Mouse (Mus musculus) MN1 (cell line): ENCODE results near the gene Stoml2.

Source experiments
- DNase-seq: peaks from one replicate; pipeline ENCODE4 v3.0.0-alpha.2; 2016; ENCODE audit warnings: low spot score

The Stoml2 gene

DNA sequence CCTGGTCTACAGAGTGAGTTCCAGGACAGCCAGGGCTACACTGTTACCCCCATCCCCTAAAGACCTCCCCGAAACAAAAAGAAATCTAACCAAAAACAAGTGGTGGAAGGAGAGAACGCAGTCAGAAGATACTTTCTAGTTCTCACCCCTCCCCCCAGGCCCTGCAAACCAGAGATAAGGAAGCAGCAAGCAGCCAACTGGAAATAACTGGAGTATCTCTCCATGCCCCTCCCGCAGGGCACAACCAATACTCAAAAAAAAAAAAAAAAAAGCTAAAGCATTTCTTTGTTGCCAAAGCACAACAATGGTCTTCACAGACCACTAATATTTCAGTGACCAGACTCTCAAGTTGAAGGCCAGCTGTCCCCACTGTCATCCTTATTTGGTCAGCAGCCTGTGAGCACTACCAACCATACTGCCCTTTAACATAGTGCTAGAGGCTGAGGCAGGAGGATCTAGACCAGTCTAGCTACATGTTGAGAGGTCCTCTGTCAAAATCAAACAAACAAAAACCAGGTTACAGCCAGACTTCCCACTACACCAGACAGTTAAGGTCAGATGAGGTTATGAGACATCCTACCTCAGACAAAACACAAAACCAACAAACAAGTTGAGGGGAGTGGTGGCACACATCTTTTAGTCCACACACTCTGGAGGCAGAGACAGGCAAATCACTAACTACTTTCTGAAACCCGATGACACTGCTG, 6.5 kb upstream of the Stoml2 start:
- DNase-seq, result no peak

DNA sequence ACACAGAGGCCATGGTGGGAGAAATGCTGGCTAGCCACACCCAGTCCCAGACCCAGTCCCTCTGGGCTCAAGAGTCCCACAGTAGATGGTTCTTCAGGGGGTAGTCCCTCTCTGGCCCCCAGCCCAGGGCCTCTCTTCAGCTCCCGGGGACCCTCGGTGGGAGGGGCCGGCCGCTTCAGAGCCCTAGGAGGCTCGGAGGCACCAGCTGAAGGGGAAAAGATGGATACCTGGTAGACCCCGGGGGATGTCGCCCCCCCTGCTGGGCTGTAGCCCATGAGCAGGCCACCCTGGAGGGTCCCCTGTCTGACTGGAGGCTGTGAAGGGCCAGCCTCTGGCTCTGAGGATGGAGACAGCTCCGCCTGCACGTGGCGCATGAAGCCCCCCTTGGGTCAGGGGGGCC, 4.8 kb upstream of the Stoml2 start:
- DNase-seq, result no peak

DNA sequence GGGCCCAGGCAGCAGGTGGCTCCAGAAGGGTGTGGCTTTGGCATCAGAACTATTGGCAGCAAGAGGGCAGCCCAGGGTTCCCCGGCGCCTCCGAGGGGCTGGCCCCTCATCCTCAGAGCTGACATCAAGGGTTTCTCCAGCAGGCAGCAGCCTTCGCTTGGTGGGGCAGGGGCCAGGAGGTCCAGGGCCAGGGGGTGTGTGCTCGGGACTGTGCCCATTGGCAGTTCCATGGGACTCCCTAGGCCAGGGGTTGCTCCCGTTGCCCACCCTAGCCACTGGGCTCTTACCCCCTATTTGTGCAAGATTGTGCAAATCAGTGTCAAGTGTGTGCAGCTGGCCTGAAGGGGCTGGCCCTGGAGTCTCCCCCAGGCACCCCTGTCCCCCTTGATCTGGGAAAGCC, 4.3 kb upstream of the Stoml2 start:
- no peak for DNase-seq

DNA sequence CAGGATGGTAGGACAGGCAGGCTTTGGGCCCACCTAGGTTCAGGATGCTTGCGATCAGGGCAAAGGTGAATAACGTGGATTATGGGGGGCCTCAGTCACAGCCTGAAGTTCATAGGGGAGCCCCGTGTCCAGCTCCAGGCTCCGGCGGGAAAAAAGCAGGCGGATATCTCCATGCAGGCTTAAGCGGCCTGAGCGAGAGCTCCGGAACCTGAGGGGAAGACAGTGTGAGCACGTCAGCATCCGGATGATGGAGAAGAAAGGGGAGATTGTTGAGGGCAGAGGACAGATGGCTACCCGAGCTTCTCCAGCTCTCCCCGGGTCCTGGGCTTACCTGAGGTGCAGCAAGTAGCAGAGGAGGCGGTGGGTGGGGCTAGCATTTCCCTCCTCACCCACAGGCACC, 2.0 kb upstream of the Stoml2 start:
- DNase-seq, result no peak

DNA sequence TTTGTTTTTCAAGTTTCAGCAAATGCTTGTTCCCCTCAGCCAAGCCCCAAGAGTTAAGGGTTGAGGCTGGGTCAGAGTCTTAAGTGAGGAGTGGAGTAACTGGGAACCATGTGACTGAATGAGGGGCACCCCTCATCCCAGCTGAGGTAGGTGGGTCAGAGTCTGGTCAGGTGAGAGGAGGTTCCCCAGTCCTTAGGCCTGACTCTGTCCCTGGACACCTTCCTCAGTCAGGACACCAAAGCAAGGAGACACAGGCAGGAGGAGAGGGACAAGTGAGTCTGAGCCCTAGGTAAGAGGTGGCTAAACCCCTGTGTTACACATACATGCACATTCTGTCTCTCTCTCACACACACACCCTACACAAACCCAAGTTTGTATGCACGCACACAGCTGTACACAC, 991 bp upstream of the Stoml2 start:
- DNase-seq, result no peak

DNA sequence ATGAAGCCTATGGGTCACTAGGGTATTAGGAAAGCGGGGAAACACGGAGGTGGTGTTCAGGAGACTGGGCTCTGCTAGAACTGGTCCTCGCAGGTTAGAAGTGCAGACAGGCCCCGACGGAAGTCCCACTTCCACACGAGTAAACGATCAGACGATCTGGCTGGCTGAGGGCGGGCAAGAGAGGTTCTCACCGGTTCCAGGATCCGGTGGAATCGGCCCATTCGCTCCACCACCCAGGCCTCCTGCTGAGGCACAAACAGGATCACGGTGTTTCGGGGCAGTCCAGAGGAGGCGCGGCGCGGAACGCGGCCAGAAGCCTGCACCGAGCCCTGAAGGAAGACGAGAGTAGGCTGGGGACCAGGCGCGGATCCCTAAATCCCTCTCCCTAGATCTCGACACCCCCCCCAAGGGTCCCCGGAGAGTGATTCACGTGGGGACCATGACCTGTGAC, 705 bp downstream of the Stoml2 start:
- DNase-seq, result peak; percentile 44

DNA sequence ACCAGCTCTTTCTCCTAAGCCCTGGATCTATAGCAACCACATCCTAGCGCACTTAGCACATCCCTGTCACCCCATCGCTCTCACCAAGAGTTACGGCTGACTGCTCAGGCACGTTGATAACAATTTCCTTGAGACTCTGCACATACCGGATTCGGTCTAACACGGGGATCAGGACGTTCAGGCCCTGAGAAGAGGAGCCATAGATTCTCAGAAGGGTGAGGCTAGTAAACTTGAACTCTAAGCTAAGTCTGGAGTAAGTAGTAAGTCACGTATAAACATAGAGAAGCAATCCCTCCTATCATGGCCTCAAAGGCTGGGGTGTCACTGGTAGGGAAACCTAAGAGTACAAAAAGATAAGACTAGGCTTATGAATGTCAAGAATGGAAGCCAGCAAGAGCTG, 1.2 kb downstream of the Stoml2 start:
- DNase-seq, result no peak

DNA sequence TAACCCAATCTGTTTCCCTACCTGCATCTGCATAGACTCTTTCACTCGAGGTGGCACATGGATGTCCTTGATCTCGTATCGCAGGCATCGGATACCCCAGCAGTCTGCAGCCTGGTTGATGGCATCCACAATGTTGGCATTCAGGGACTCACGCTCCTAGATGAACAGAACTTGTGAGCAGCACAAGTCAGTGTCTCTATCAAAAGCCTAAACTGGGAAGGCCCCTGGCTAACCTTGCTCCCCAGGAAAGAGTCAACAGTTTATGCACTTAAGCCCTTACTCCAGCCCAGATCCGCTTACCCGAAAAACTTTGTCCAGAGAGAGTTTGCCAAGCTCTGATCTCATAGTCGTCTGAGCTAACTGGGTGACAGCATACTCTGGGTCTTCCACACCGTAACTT, 1.8 kb downstream of the Stoml2 start:
- DNase-seq, result no peak

DNA sequence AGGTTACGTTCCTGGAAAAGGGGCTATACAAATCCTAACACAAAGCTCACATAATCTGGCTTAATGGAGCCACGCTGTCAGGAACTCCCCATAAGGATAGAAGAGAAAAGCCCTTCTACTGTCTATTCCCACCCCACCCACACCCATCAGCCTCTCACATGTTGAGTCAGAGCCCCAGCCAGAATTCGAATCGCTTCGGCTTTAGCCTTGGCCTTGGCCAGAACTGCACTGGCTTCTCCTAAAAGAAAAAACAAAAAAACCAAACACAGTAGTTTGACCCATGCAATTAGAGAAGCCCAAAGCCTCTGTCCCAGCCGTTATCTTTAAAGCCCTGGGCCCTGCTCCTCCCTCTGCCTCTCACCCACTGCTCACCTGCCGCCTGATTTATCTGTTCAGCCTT, 2.4 kb downstream of the Stoml2 start:
- no peak for DNase-seq

DNA sequence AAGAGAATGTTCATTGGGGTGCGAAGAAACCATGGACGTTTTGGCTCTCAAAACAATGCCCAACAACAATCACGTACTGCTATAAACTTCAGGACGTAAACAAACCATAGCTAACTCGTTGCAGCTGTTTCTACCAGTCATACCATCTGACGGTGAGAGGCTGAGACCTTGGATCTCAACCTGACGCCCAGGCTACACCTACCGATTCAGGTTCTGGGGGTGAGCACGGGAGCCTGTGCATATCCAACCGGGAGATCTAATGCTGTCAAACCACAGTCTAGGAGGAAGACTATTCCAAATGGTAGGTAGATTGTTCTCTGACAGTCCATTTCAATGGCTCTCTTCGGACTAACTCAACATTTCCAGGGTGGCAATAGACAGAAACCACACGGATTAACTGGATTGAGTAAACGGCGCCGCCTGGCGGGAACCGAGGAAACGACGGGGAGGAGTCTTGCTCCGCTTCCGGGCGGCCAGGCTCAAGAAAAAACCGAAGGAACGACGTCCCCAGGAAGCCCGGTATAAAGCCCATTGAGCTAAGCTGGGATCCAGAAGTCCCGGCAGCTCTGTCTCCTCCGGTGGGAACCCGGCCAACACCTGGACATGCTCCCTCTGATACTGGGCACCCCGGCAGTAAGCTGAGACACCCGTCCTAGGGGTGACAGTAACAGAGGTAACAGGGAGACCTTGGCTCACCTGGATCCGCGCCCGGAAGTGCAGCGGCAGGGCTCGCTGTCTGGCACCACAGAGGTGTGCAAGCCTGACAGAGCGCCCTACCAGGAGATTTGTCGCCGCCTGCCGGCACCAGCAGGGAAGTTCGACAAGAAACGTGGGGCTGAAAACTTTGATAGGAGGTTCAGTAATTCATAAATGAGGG, 6.2 kb downstream of the Stoml2 start, which contains the start of gene Pigo:
TSS of gene Pigo (minus strand) at position 736 of the 877 bp plus-strand sequence.
- DNase-seq, result peak; percentile 84

DNA sequence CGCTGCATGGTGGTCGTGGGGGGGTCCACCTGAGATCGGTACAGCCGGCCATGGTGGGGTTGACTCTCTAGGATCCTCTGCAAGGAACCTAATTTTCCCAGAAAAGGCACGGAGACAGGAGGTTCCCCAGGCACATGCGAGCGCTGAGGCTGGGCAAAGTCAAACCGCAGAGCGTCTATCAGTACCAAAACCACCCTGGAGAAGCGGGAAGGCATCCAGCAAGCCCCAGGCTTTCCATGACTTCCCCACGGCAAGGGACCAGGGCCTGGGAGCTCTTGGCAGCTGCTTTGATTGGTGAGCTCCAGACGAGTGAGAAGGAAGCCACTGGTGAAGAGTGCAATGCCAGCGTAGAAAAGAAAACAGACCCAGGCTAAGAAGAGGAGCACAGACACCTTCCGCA, 6.8 kb downstream of the Stoml2 start:
- no peak for DNase-seq

DNA sequence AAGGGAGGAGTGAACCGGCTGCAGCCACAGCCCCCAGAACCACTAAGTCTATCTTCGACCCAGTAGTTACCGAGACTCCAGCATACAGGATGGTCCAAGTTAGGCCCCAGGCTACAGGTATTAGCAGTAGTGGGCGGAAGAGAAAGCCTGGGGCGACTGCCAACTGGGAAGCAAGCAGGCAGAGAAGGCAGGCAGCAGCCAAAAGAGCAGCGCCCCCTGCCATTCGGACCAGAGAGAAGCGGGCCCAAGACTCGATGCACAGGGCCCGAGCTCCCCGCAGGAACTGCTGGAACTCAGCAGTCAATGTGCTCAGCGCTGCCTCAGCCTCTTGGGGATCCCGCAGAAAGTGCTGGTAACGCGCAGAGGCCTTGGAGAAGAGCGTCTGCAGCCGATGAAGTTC, 10.2 kb downstream of the Stoml2 start:
- no peak for DNase-seq

DNA sequence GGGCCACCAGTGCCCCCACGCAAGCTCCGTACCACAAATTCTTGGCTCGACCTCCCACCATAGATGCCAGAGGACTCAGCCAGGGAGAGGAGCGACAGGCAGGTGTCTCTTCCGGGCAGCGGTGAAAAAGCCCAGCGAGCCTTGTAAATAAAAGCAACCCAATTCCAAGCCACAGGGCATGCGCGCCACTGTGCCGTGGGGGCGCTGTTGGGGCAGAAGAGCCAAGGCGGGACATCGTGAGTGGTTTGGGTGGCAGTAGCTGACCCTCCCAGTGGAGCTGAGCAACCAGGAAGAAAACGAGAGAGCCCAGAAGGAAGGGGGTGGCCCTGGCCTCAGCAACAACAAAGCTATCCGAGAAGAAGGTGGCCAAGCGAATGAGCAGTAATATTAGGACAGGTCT, 10.6 kb downstream of the Stoml2 start:
- no peak for DNase-seq

DNA sequence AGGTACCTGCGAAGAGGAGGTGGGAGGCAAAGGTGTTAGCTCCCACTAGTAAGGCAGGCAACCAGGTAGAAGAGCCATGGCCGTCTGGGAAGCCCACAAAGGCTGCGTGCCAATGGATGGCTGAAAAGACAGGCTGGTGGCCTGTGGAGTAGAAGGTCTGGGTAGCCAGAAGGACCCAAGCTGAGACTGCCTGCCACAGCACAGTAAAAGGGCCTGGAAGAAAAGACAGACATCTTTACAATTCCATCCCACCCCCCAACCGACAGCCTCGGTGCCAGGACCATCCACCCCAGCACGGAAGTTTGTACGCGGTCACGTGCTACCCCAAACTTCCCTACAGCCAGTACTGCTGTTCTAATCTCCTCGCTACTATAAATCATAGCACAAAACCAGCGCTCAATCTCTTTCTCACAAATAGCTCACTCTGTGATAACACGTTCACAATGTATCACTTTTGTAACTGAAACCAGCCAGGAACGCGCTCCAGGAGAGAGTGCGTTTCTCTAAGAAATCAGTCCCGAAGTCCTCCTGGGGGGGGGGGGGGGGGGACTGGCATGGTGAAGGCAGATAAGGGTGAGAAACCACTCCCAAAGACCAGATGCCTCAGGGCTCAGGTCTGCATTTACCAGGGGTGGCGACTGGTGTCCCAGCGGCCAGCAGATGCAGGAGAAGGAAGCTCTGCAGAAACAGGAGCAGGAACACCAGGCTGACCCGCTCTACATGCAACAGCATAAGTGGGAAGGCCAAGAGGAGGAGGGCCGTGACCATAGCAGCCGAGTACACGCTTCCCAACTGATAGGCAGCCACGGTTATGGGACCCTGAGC, 11.7 kb downstream of the Stoml2 start:
- no peak for DNase-seq

DNA sequence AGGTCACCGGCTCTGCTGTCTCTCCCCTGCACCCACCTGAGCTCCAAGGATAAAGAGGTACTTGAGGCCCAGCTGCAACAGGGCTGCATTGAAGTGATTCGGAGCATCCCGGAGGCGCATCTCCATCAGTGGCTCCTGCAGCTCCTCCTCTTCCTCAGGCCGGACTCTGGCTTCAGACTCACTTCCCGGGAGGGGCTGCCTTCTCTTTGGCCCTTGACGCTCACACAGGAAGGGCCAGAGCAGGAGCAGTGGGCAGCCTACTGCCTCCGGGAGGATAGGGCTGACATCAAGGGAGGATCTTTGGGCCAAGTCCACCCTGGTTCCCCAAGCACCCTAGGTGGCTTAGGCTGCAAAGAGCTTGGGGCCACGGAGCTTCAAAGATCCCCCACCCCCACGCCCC, 12.3 kb downstream of the Stoml2 start:
- no peak for DNase-seq

DNA sequence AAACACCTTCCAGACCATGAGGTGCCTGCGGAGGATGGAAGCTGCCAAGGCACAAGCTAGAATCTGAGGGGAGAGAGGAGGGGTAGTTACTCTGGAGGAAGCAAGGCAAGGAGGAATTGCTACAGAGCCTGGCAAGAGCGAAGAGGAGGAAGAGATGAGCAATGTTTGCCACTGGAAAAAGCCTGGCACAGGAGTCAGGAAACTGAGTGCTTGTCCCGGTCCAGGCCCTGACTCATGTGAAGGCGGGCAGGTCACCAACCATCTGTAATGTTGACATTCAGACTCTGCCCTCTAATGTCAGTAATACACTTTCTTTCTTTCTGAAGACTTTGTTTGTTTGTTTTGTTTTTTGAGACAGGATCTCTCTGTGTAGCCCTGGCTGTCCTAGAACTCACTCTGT, 13.4 kb downstream of the Stoml2 start:
- no peak for DNase-seq

DNA sequence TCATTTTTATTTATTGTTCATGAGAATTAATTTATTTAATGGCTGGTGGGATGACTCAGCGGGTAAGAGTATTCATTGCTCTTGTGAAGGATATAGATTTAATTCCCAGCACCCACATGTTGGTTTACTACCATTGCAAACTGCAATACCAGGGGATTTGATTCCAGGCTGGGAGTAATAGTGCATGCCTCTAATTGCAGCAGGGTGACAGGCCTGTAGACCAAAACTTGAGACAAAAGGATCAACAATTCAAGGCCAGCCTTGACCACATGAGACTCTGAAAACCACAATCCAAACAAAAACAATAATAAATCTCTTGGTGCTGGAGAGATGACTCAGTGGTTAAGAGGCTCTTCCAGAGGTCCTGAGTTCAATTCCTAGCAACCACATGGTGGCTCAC, 19.4 kb downstream of the Stoml2 start:
- no peak for DNase-seq

DNA sequence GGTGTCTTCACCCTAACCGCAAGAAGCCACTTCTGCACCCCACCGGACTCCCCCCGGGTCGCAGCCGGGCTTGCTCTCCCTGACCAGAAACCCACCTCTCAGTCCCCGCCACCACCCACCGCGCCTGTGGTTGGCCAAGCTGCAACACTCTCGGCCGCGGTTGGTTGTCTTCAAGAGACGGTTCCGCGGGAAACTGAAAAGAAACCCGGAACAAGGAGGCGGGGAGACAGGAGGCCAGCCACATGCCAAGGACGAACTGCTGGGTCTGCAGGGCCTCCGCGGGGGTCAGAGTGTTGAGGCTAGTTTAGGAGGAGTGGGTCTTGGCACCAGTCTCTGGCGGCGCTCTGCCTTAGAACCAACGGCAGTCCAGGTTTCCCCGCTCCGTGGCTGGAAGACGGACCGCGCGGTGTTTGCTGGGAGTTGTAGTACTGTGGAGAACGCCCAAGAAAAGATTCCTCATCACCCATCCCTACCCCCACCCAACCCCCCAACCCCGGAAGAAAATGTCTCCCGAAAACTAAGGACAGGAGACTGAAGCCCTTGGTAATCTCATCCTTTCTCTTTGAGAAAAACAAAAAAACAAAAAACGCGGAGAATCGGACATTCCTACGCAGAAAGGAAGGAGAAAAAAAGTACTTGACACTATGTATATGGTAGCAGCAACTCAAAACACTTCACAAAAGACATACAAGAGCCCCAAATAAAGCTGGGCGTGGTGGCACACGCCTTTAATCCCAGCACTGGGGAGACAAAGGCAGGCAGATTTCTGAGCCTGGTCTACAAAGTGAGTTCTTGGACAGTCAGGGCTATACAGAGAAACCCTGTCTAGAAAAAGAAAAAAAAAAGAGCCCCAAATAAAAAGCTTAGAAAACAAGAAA, 21.1 kb downstream of the Stoml2 start, which contains the start of gene Fancg:
TSS of gene Fancg (minus strand) at position 346 of the 878 bp plus-strand sequence.
- peak; percentile 71 for DNase-seq

DNA sequence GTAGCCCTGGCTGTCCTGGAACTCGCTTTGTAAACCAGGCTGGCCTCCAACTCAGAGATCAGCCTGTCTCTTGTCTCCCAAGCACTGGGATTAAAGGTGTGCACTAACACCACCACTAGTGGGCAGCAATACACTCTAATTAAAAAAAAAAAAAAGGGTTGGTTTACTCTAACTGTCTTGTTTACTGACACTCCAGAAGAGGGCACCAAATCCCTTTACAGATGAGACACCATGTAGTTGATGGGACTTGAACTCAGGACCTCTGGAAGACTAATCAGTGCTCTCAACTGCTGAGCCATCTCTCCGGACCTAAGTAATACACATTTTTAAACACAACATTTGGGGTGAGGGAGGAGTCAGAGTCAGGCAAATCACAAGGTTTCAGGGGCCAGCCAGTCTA, 25.7 kb downstream of the Stoml2 start:
- DNase-seq, result peak; percentile 52

DNA sequence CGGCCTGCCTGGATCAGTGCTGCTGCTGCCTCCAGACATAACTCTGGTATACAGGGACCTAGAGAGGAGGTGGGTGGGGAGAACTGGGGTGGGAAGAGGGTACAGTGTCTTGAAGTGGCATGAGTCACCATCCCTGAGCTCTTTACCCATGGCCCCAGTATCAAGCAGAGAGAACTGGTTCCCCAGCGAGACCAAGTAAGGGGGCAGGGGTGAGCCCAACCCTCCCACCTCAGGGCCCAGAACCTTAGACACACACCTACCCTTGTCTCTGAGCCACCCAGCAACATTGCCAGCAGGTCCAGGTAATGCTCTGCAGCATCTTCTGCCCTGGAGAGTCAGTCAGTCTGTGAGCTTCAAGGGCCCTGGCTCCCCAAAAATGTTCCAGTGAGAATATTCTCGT, 26.6 kb downstream of the Stoml2 start:
- DNase-seq, result no peak

DNA sequence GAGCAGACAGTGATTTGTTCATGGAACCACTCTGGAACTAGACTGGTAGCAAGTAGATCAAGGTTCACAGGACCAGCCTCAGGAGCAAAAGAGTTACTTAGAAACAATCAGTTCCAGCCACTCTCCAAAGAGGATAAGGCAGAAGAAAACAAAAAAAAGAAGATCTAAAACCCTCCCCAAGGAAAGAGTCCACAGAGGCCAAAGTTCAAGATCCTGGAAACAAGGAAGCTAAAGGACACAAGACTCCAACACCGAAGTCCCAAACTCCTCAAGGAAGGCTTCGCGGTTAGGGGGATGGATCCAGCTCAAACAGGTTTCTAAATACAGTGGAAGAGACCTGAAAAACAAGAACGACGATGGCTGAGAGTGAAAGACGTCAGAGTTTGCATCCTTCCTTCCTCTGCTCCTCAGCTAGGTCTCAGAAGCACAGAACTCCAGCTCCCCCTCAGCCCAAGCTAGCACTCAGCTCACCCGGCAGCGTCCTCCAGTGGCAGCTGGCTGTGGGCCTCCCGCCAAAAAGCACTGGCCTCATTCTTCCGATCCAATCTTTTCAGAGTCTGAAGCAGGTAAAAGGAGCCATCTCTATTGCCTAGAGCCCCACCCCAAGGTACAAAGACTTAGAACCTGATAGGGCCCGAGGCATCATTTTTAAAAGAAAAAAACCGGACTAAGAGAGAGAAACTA, 28.6 kb downstream of the Stoml2 start:
- DNase-seq, result no peak
